Mouse (Mus musculus) forebrain, embryonic 10.5 days (tissue): ENCODE measurements around the gene Ciao2a. TPM values are rescaled to one million over a fixed set of nuclear protein-coding genes. Genes with fewer than 3 reads are reported as not detected.

Experiments
- DNase-seq: peaks from one replicate; pipeline ENCODE4 v3.0.0-alpha.2; 2017; ENCODE audit warnings: low spot score; ENCODE audit errors: extremely low spot score
- H3K27ac ChIP-seq: fragments of 300-500 bp; sonication (generic); 2 replicates; pipeline ENCODE4 v1.5.1; 2016; ENCODE audit warnings: mild to moderate bottlenecking
- H3K27me3 ChIP-seq: fragments of 300-500 bp; sonication (generic); 2 replicates; pipeline ENCODE4 v1.6.1; 2016; ENCODE audit warnings: mild to moderate bottlenecking; ENCODE audit not compliant: poor library complexity, severe bottlenecking
- H3K36me3 ChIP-seq: fragments of 300-500 bp; sonication (generic); replicated peaks from 2 replicates; pipeline ENCODE4 v1.6.1; 2016; ENCODE audit warnings: mild to moderate bottlenecking, moderate library complexity
- H3K4me1 ChIP-seq: fragments of 300-500 bp; sonication (generic); 2 replicates; pipeline ENCODE4 v1.6.1; 2016
- H3K4me3 ChIP-seq: fragments of 300-500 bp; sonication (generic); 2 replicates; pipeline ENCODE4 v1.5.1; 2016; ENCODE audit warnings: mild to moderate bottlenecking, moderate library complexity
- H3K9me3 ChIP-seq: fragments of 300-500 bp; sonication (generic); 2 replicates; pipeline ENCODE4 v1.6.1; 2016; ENCODE audit warnings: mild to moderate bottlenecking, moderate library complexity
- WGBS: fragments of 180-500 bp; shearing (Covaris S2); methylation state at CpG from one replicate; pipeline ENCODE4 v1.1.7; 2016; 5-methylcytosine and 5-hydroxymethylcytosine counted together
- polyA plus RNA-seq: library from polyadenylated mRNA; unstranded; fragments of >200 nt; fragmentation: Nextera tagmentation; extraction: Ambion mirVana; gene quantifications from 2 replicates; pipeline ENCODE4 v1.2.1, GENCODE M21; 2016

Ciao2a gene
- polyA plus RNA-seq, 1 experiment from 2014 or later, result 168 TPM

- 0 out of 2 replicates have a peak, but pooled peaks cover 5% of the 10 kb centered on the region for H3K36me3 ChIP-seq
- H3K4me1 ChIP-seq, result peaks cover 18% of the 10 kb centered on the region
- no peak overlapping the region for H3K4me3 ChIP-seq
- H3K27me3 ChIP-seq, result no peaks in the 10 kb centered on the region
- no peak overlapping the region for H3K27ac ChIP-seq
- WGBS, result 13% methylated on average over 1 of the region's 1 CpGs
- no peaks in the 10 kb centered on the region for H3K9me3 ChIP-seq
- no peak for DNase-seq
These were observed 51.6 kb downstream of the Ciao2a start for GRCm38 (mm10) chr9:66177975-66178374.

GRCm38 (mm10) chr9:66179795-66180194, 53.4 kb downstream of the Ciao2a start:
- Histone ChIP-seq H3K9me3 (no peaks in the 10 kb centered on the region), H3K4me1 (peaks cover 22% of the 10 kb centered on the region), H3K27me3 (no peaks in the 10 kb centered on the region), H3K36me3 (no peaks in the 10 kb centered on the region), H3K27ac (0 out of 2 replicates have a peak overlapping the region, but pooled peaks have one; percentile 13), H3K4me3 (no peak overlapping the region)
- DNase-seq, result no peak
- WGBS, result 95% methylated on average over 6 of the region's 6 CpGs

- Histone ChIP-seq H3K27ac (peak overlapping the region; percentile 56; the same call in 1 of the 2 replicates), H3K36me3 (no peaks in the 10 kb centered on the region), H3K9me3 (no peaks in the 10 kb centered on the region), H3K27me3 (no peaks in the 10 kb centered on the region), H3K4me1 (peaks cover 33% of the 10 kb centered on the region), H3K4me3 (no peak overlapping the region)
- no peak for DNase-seq
- 82% methylated on average over 4 of the region's 4 CpGs for WGBS
These were observed 54.9 kb downstream of the Ciao2a start for GRCm38 (mm10) chr9:66181126-66181825.

- WGBS, result 72% methylated on average over 11 of the region's 11 CpGs
- peak overlapping the region; percentile 56 for H3K27ac ChIP-seq
- peaks cover 41% of the 10 kb centered on the region for H3K4me1 ChIP-seq
These were observed 55.6 kb downstream of the Ciao2a start for GRCm38 (mm10) chr9:66181826-66182678.

GRCm38 (mm10) chr9:66182679-66182993, 56.2 kb downstream of the Ciao2a start:
- H3K27me3 ChIP-seq, result no peaks in the 10 kb centered on the region
- no peaks in the 10 kb centered on the region for H3K36me3 ChIP-seq
- peak overlapping the region; percentile 45 for H3K27ac ChIP-seq
- no peak for DNase-seq
- peaks cover 47% of the 10 kb centered on the region for H3K4me1 ChIP-seq
- 75% methylated on average over 3 of the region's 3 CpGs for WGBS
- no peaks in the 10 kb centered on the region for H3K9me3 ChIP-seq
- no peak overlapping the region for H3K4me3 ChIP-seq

More at GRCm38 (mm10) chr9:66181826-66182678, 55.6 kb downstream of the Ciao2a start:
- Histone ChIP-seq H3K9me3 (no peaks in the 10 kb centered on the region), H3K4me3 (no peak overlapping the region), H3K36me3 (no peaks in the 10 kb centered on the region), H3K27me3 (no peaks in the 10 kb centered on the region)
- no peak for DNase-seq

- H3K27ac ChIP-seq, result peak overlapping the region; percentile 45
- H3K36me3 ChIP-seq, result no peaks in the 10 kb centered on the region
- DNase-seq, result no peak
- H3K9me3 ChIP-seq, result no peaks in the 10 kb centered on the region
- no peaks in the 10 kb centered on the region for H3K27me3 ChIP-seq
- H3K4me1 ChIP-seq, result peaks cover 47% of the 10 kb centered on the region
- H3K4me3 ChIP-seq, result no peak overlapping the region
- 90% methylated on average over 3 of the region's 3 CpGs for WGBS
These were observed 56.6 kb downstream of the Ciao2a start for GRCm38 (mm10) chr9:66183023-66183422.

GRCm38 (mm10) chr9:66184572-66184971, 58.2 kb downstream of the Ciao2a start:
- H3K27ac ChIP-seq, result peak overlapping the region; percentile 41

GRCm38 (mm10) chr9:66186426-66186825, 60.0 kb downstream of the Ciao2a start:
- 19% methylated on average over 6 of the region's 6 CpGs for WGBS
- H3K27me3 ChIP-seq, result no peaks in the 10 kb centered on the region
- peak; percentile 42 for DNase-seq
- H3K27ac ChIP-seq, result peak overlapping the region; percentile 56; the same call in 1 of the 2 replicates
- H3K4me1 ChIP-seq, result peaks cover 43% of the 10 kb centered on the region
- H3K9me3 ChIP-seq, result no peaks in the 10 kb centered on the region
- H3K4me3 ChIP-seq, result no peak overlapping the region
- no peaks in the 10 kb centered on the region for H3K36me3 ChIP-seq

More at GRCm38 (mm10) chr9:66184572-66184971, 58.2 kb downstream of the Ciao2a start:
- H3K4me3 ChIP-seq, result no peak overlapping the region
- H3K27me3 ChIP-seq, result no peaks in the 10 kb centered on the region
- peaks cover 48% of the 10 kb centered on the region for H3K4me1 ChIP-seq
- DNase-seq, result no peak
- 62% methylated on average over 5 of the region's 5 CpGs for WGBS
- H3K36me3 ChIP-seq, result no peaks in the 10 kb centered on the region
- no peaks in the 10 kb centered on the region for H3K9me3 ChIP-seq

Other genes starting within 250 kb of the Ciao2a start
- 339 and 372 TPM in 2 replicates for gene Pclaf, start 236.4 kb upstream of the Ciao2a start, polyA plus RNA-seq
- 32.5 and 34.5 TPM in 2 replicates for gene Trip4, start 217.8 kb upstream of the Ciao2a start, polyA plus RNA-seq
- 16.7 and 18.2 TPM in 2 replicates for gene Csnk1g1, start 217.7 kb upstream of the Ciao2a start, polyA plus RNA-seq
- gene Ppib, start 66.4 kb upstream of the Ciao2a start, polyA plus RNA-seq, result 445 and 454 TPM in 2 replicates
- gene Snx22, start 56.9 kb upstream of the Ciao2a start, polyA plus RNA-seq, result 2.1 and 2.6 TPM in 2 replicates
- gene Snx1, start within 50 bp of the Ciao2a start, polyA plus RNA-seq, result 136 and 140 TPM in 2 replicates
- 7.6 and 8.9 TPM in 2 replicates for gene Dapk2, start 31.6 kb downstream of the Ciao2a start, polyA plus RNA-seq
- gene Herc1, start 223.8 kb downstream of the Ciao2a start, polyA plus RNA-seq, result 29.2 and 31.6 TPM in 2 replicates